Mouse (Mus musculus) embryonic facial prominence, embryonic 15.5 days (tissue): ENCODE results near the gene Cacna1b. TPM values are rescaled to one million over a fixed set of nuclear protein-coding genes. Genes with fewer than 3 reads are reported as not detected.

Source experiments
- ATAC-seq: fragments of 200-750 bp; cut with Nextera tagmentation; 2 replicates; pipeline ENCODE4 v1.8.0; 2017; ENCODE audit warnings: low read depth, moderate TSS enrichment; ENCODE audit not compliant: insufficient number of reproducible peaks, low FRiP score, low TSS enrichment
- H3K27ac ChIP-seq: fragments of 300-500 bp; sonication (generic); replicated peaks from 2 replicates; pipeline ENCODE4 v1.5.1; 2015; ENCODE audit warnings: mild to moderate bottlenecking, inconsistent platforms
- H3K27me3 ChIP-seq: fragments of 300-500 bp; sonication (generic); 2 replicates; pipeline ENCODE4 v1.6.1; 2015; ENCODE audit warnings: inconsistent platforms
- H3K36me3 ChIP-seq: fragments of 300-500 bp; sonication (generic); 2 replicates; pipeline ENCODE4 v1.6.1; 2015; ENCODE audit warnings: mild to moderate bottlenecking, inconsistent platforms
- H3K4me1 ChIP-seq: fragments of 300-500 bp; sonication (generic); 2 replicates; pipeline ENCODE4 v1.6.1; 2015; ENCODE audit warnings: inconsistent platforms
- H3K4me2 ChIP-seq: fragments of 300-500 bp; sonication (generic); replicated peaks from 2 replicates; pipeline ENCODE4 v1.6.1; 2015; ENCODE audit warnings: mild to moderate bottlenecking, inconsistent platforms
- H3K4me3 ChIP-seq: fragments of 300-500 bp; sonication (generic); replicated peaks from 2 replicates; pipeline ENCODE4 v1.5.1; 2015; ENCODE audit warnings: mild to moderate bottlenecking, inconsistent platforms
- H3K9ac ChIP-seq: fragments of 300-500 bp; sonication (generic); 2 replicates; pipeline ENCODE4 v1.6.1; 2015; ENCODE audit warnings: inconsistent platforms
- H3K9me3 ChIP-seq: fragments of 300-500 bp; sonication (generic); replicated peaks from 2 replicates; pipeline ENCODE4 v1.6.1; 2016; ENCODE audit warnings: inconsistent platforms
- whole genome bisulfite sequencing: fragments of 180-500 bp; shearing (Covaris S2); methylation state at CpG from one replicate; pipeline ENCODE4 v1.1.7; 2015; 5-methylcytosine and 5-hydroxymethylcytosine counted together
- polyA plus RNA-seq: library from polyadenylated mRNA; unstranded; fragments of >200 nt; fragmentation: Nextera tagmentation; extraction: Ambion mirVana; gene quantifications from 2 replicates; pipeline ENCODE4 v1.2.1, GENCODE M21; 2015

Cacna1b gene
- polyA plus RNA-seq, 1 experiment from 2014 or later, result 1.3 TPM

DNA sequence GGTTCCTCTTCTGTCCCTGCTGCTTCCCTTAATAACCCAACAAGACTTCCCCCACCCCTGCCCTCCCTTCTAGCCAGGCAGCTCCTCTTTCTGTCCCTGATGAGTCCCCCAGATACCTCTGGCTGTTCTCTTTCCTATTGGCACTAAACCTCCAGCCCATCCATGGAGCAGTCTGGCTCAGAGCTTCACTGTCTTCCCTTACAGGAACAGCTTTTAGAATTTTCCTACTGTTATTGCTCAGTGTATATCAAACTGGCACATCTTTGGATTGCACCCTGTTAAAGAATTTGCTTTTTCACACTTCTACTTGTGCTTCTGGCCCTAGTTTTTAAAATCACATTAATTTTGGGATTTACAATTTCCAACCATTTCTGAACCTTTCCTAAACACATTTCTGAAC, 175.0 kb downstream of the Cacna1b start:
- Histone ChIP-seq H3K4me1 (no peaks in the 10 kb centered on the region), H3K27ac (no peak overlapping the region), H3K9ac (no peak overlapping the region), H3K4me2 (no peak overlapping the region), H3K4me3 (no peak overlapping the region), H3K9me3 (no peaks in the 10 kb centered on the region), H3K27me3 (no peaks in the 10 kb centered on the region), H3K36me3 (no peaks in the 10 kb centered on the region)
- ATAC-seq, result no peak

DNA sequence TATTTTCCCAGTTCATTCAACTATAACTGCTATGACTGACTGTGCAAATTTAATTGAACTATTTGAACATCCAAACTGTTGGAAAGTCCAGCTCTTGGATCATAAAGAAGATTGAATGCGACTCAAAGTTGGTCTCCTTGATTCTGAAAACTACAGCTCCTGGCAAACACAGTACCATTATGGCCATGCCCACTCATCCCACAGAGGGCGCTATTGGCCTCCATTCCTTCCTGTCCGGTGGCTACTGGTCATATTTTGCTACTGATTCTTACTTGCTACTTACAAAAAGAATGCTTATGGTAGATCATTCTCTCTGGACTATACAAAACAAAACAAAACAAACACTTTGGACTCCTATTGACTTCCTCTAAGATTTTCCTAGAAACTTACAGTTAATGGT, 188.3 kb downstream of the Cacna1b start:
- Histone ChIP-seq H3K27ac (no peak overlapping the region), H3K4me1 (no peaks in the 10 kb centered on the region), H3K4me3 (no peak overlapping the region), H3K27me3 (no peaks in the 10 kb centered on the region), H3K4me2 (no peak overlapping the region), H3K9ac (no peak overlapping the region), H3K36me3 (no peaks in the 10 kb centered on the region), H3K9me3 (no peaks in the 10 kb centered on the region)
- no peak for ATAC-seq
- 20% methylated on average over 3 of the region's 3 CpGs for WGBS

DNA sequence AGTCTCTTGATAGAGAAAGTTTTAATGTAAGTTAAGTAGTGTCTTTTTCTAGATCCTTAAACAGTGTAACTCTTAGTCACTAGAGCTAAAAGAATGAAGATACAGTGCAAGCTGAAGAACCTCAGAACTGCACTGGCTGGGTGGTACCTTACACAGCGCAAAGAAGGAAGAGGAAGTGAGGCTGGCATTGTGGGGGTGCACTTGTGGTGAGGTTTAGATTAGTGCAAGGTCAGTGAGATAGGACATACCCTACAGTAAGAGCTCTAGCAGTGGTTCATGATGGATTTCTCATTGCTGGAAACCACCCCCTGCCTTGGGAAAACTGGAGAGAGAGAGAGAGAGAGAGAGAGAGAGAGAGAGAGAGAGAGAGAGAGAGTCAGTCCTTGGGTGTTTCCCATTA, 192.0 kb downstream of the Cacna1b start:
- WGBS, result 78% methylated on average over 1 of the region's 1 CpGs
- Histone ChIP-seq H3K4me1 (no peaks in the 10 kb centered on the region), H3K4me2 (no peak overlapping the region), H3K27ac (no peak overlapping the region), H3K9ac (no peak overlapping the region), H3K27me3 (no peaks in the 10 kb centered on the region), H3K36me3 (no peaks in the 10 kb centered on the region), H3K4me3 (no peak overlapping the region), H3K9me3 (no peaks in the 10 kb centered on the region)
- no peak for ATAC-seq

DNA sequence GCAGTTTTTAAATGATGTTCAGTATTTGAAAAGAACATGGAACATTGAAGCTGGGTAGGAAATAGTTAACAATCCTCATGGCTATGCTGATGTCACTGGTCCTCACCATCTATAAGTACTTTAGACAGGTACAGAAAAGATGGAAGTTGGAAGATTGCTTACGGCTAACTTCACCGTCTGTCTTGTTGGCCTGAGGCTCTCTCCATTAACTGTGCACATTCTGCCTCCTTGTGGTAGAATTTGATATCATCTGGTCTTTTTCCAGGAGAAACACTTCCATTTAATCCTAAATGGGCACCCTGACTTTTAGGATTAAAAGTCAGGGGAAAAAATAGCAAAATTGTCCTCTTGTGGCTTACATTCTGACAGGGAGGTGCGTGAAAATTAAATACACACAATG, 194.4 kb downstream of the Cacna1b start:
- Histone ChIP-seq H3K9ac (no peak overlapping the region), H3K36me3 (no peaks in the 10 kb centered on the region), H3K4me1 (no peaks in the 10 kb centered on the region), H3K4me2 (no peak overlapping the region), H3K27me3 (no peaks in the 10 kb centered on the region), H3K9me3 (no peaks in the 10 kb centered on the region), H3K27ac (no peak overlapping the region), H3K4me3 (no peak overlapping the region)
- 6% methylated on average over 3 of the region's 3 CpGs for WGBS
- no peak for ATAC-seq

DNA sequence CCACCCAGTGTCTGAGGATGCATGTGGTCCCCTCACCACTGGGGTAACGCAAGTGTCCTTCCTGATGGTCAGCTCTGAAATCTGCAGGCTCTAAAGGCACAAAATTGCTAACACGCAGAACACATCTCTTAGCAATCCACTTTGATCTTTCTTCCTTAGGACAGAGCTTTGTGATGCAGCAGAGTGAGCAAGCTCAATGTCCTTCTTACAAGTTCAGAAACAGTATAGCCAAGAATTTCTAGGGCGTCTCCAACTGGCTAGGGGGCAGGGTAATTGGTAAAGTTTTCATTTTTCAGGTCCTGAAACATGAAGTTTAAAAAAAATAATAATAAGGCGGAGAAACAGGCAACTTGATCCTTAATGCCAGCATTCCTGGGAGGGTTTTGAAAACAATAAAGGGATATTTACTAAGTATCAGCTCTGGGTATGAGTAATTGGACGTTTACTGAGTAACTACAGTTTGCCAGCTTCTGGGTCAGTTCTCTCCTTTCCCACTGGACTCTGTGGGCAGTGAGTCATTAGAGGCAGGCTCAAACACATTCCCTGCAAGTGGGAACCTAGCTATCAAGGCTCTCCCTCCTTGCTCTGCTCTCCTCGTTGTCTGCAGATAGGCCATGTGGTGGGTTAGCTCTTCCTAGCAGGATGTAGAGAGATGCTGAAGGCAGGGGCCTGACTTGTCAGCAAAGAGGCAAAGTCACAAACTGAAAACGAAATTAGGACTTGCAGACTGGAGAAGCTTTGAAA, 200.2 kb downstream of the Cacna1b start:
- Histone ChIP-seq H3K4me1 (no peaks in the 10 kb centered on the region), H3K4me3 (no peak overlapping the region), H3K27me3 (no peaks in the 10 kb centered on the region), H3K9ac (no peak overlapping the region), H3K4me2 (no peak overlapping the region), H3K27ac (no peak overlapping the region), H3K36me3 (no peaks in the 10 kb centered on the region), H3K9me3 (no peaks in the 10 kb centered on the region)
- 52% methylated on average over 7 of the region's 7 CpGs for WGBS
- ATAC-seq, result no peak

DNA sequence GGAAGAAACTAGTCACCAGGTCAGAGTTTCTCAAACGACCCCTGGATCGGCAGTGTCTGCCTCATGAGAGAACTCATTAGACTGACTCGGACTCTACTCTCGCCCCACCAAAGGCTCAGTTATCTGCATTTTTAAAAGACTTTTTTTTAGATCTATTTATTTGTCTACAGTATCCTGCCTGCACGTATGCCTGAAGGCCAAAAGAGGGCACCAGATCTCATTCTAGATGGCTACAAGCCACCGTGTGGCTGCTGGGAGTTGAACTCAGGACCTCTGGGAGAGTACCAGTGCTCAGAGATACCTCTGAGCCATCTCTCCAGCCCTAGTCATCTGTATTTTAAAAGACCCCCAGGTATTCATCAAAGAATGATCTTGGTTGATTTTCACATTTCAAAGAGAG, 201.0 kb downstream of the Cacna1b start:
- Histone ChIP-seq H3K27ac (no peak overlapping the region), H3K4me2 (no peak overlapping the region), H3K36me3 (no peaks in the 10 kb centered on the region), H3K9ac (no peak overlapping the region), H3K27me3 (no peaks in the 10 kb centered on the region), H3K9me3 (no peaks in the 10 kb centered on the region), H3K4me1 (no peaks in the 10 kb centered on the region), H3K4me3 (no peak overlapping the region)
- 81% methylated on average over 6 of the region's 6 CpGs for WGBS
- ATAC-seq, result no peak

DNA sequence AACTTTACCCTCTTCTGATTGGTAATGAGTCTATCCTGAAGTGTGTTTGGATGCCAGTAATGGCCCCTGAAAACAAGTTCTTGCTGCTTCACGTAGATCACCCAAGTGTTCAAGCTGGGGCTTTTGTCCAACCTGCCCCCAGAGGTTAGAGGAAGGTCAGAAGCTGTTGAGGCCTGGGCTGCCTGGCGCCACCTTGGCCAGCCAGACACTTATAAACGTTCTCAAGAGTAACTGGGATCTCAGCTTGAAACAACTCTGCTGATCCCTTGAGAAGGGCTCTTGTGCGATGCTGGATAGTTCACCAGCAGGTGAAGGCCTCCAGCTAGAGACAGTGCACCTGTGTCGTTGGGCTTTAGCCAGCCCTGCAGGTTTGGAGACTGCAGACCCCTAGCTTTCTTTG, 202.8 kb downstream of the Cacna1b start:
- no peak for ATAC-seq
- no peak overlapping the region for H3K27ac ChIP-seq

DNA sequence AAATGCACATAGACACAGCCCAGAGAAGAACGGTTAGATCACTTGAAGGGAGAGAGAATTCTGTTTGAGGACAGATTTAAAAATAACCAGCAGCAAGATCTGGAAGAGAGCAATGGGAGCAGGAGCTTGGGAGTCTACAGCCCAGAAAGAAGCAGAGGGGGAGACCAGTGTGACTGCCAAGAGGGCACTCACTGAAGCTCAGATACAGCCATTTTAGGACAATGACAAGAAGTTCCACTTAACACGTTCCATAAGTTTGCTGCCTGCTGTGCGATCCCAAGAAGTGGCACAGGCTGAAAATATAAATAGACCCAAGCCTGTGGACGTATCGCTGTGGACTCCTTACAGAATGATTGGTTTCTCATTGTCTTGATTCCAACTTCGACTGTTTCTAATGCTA, 206.6 kb downstream of the Cacna1b start:
- no peak for ATAC-seq
- 55% methylated on average over 6 of the region's 6 CpGs for WGBS
- Histone ChIP-seq H3K36me3 (no peaks in the 10 kb centered on the region), H3K4me1 (no peaks in the 10 kb centered on the region), H3K4me2 (no peak overlapping the region), H3K27me3 (no peaks in the 10 kb centered on the region), H3K27ac (no peak overlapping the region), H3K4me3 (no peak overlapping the region), H3K9me3 (no peaks in the 10 kb centered on the region), H3K9ac (no peak overlapping the region)

More for the DNA sequence above, 202.8 kb downstream of the Cacna1b start:
- Histone ChIP-seq H3K4me2 (no peak overlapping the region), H3K36me3 (no peaks in the 10 kb centered on the region), H3K27me3 (no peaks in the 10 kb centered on the region), H3K4me3 (no peak overlapping the region), H3K9ac (no peak overlapping the region), H3K4me1 (no peaks in the 10 kb centered on the region), H3K9me3 (no peaks in the 10 kb centered on the region)
- 65% methylated on average over 5 of the region's 5 CpGs for WGBS

DNA sequence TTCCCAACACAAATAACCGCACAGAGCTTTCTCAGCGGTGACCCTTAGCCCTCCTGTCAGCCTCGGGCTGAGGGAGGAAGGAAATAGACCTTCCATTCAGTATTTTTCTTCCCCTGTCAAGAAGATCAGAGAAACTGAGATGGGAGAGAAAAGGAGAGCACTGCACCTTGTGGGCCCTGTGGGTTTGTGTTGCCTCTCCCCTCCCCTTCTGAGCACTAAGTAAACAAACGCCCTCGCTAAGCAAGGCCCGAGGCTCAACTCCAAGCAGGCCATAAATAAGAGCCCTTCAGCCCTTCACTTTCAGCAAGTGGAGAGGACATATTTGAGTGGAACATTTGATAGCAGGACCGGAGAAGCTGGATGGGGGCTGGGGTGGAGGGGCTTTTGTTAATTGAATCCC, 209.0 kb downstream of the Cacna1b start:
- H3K4me1 ChIP-seq, result no peaks in the 10 kb centered on the region
- H3K9ac ChIP-seq, result no peak overlapping the region
- H3K36me3 ChIP-seq, result no peaks in the 10 kb centered on the region
- no peak for ATAC-seq
- no peak overlapping the region for H3K4me2 ChIP-seq
- no peaks in the 10 kb centered on the region for H3K27me3 ChIP-seq
- H3K27ac ChIP-seq, result no peak overlapping the region
- WGBS, result 20% methylated on average over 7 of the region's 7 CpGs
- H3K9me3 ChIP-seq, result no peaks in the 10 kb centered on the region
- no peak overlapping the region for H3K4me3 ChIP-seq

Other genes starting within 250 kb of the Cacna1b start
- gene Ehmt1, start 156.5 kb upstream of the Cacna1b start, polyA plus RNA-seq, result 85.2 and 88.4 TPM in 2 replicates
- gene Arrdc1, start 172.1 kb upstream of the Cacna1b start, polyA plus RNA-seq, result 50.5 and 52.7 TPM in 2 replicates
- gene Zmynd19, start 186.6 kb upstream of the Cacna1b start, polyA plus RNA-seq, result 17.0 and 19.4 TPM in 2 replicates
- 25.7 and 32.6 TPM in 2 replicates for gene Dph7, start 199.2 kb upstream of the Cacna1b start, polyA plus RNA-seq
- gene Mrpl41, start 211.9 kb upstream of the Cacna1b start, polyA plus RNA-seq, result 127 and 132 TPM in 2 replicates
- 8.5 and 9.7 TPM in 2 replicates for gene Pnpla7, start 212.9 kb upstream of the Cacna1b start, polyA plus RNA-seq